Mouse (Mus musculus) embryonic facial prominence, embryonic 15.5 days (tissue): Measurements from ENCODE around the gene Nmnat3. TPM values are rescaled to one million over a fixed set of nuclear protein-coding genes. Genes with fewer than 3 reads are reported as not detected.
"Not testable (repeated sequence)": the region's sequence is repeated elsewhere in the genome, so short reads cannot be mapped to it uniquely, and the experiment has no call there.

Experiments used
- ATAC-seq: fragments of 200-750 bp; cut with Nextera tagmentation; 2 replicates; pipeline ENCODE4 v1.8.0; 2017; ENCODE audit warnings: low read depth, moderate TSS enrichment; ENCODE audit not compliant: insufficient number of reproducible peaks, low FRiP score, low TSS enrichment
- H3K27ac ChIP-seq: fragments of 300-500 bp; sonication (generic); replicated peaks from 2 replicates; pipeline ENCODE4 v1.5.1; 2015; ENCODE audit warnings: mild to moderate bottlenecking, inconsistent platforms
- H3K27me3 ChIP-seq: fragments of 300-500 bp; sonication (generic); 2 replicates; pipeline ENCODE4 v1.6.1; 2015; ENCODE audit warnings: inconsistent platforms
- H3K36me3 ChIP-seq: fragments of 300-500 bp; sonication (generic); 2 replicates; pipeline ENCODE4 v1.6.1; 2015; ENCODE audit warnings: mild to moderate bottlenecking, inconsistent platforms
- H3K4me1 ChIP-seq: fragments of 300-500 bp; sonication (generic); 2 replicates; pipeline ENCODE4 v1.6.1; 2015; ENCODE audit warnings: inconsistent platforms
- H3K4me2 ChIP-seq: fragments of 300-500 bp; sonication (generic); replicated peaks from 2 replicates; pipeline ENCODE4 v1.6.1; 2015; ENCODE audit warnings: mild to moderate bottlenecking, inconsistent platforms
- H3K4me3 ChIP-seq: fragments of 300-500 bp; sonication (generic); replicated peaks from 2 replicates; pipeline ENCODE4 v1.5.1; 2015; ENCODE audit warnings: mild to moderate bottlenecking, inconsistent platforms
- H3K9ac ChIP-seq: fragments of 300-500 bp; sonication (generic); 2 replicates; pipeline ENCODE4 v1.6.1; 2015; ENCODE audit warnings: inconsistent platforms
- H3K9me3 ChIP-seq: fragments of 300-500 bp; sonication (generic); replicated peaks from 2 replicates; pipeline ENCODE4 v1.6.1; 2016; ENCODE audit warnings: inconsistent platforms
- WGBS: fragments of 180-500 bp; shearing (Covaris S2); methylation state at CpG from one replicate; pipeline ENCODE4 v1.1.7; 2015; 5-methylcytosine and 5-hydroxymethylcytosine counted together
- polyA plus RNA-seq: library from polyadenylated mRNA; unstranded; fragments of >200 nt; fragmentation: Nextera tagmentation; extraction: Ambion mirVana; gene quantifications from 2 replicates; pipeline ENCODE4 v1.2.1, GENCODE M21; 2015

Nmnat3 gene
- 6.5 and 7.9 TPM in 2 replicates for polyA plus RNA-seq

- not testable (repeated sequence) for ATAC-seq, H3K27me3 ChIP-seq, H3K4me2 ChIP-seq, H3K9me3 ChIP-seq, H3K4me1 ChIP-seq, H3K36me3 ChIP-seq, H3K9ac ChIP-seq, H3K27ac ChIP-seq, H3K4me3 ChIP-seq
- WGBS, result 77% methylated on average over 6 of the region's 6 CpGs
Observed at GRCm38 (mm10) chr9:98287135-98287534, at the start of gene Nmnat3. Gene Nmnat3 (plus strand): TSS chr9:98287435.

GRCm38 (mm10) chr9:98243481-98243880 lies 43.8 kb upstream of the Nmnat3 start:
- no peak overlapping the region for H3K4me2 ChIP-seq
- no peaks in the 10 kb centered on the region for H3K36me3 ChIP-seq
- H3K27me3 ChIP-seq, result no peaks in the 10 kb centered on the region
- no peak for ATAC-seq
- no peak overlapping the region for H3K4me3 ChIP-seq
- WGBS, result 92% methylated on average over 2 of the region's 2 CpGs
- H3K9me3 ChIP-seq, result no peaks in the 10 kb centered on the region
- H3K4me1 ChIP-seq, result no peaks in the 10 kb centered on the region
- no peak overlapping the region for H3K27ac ChIP-seq
- H3K9ac ChIP-seq, result no peak overlapping the region

GRCm38 (mm10) chr9:98244223-98244622 lies 43.0 kb upstream of the Nmnat3 start:
- Histone ChIP-seq H3K4me2 (no peak overlapping the region), H3K4me1 (no peaks in the 10 kb centered on the region), H3K4me3 (no peak overlapping the region), H3K9me3 (no peaks in the 10 kb centered on the region), H3K27ac (no peak overlapping the region), H3K9ac (no peak overlapping the region), H3K36me3 (no peaks in the 10 kb centered on the region), H3K27me3 (no peaks in the 10 kb centered on the region)
- 46% methylated on average over 2 of the region's 2 CpGs for WGBS
- ATAC-seq, result no peak

- no peaks in the 10 kb centered on the region for H3K9me3 ChIP-seq
- H3K4me2 ChIP-seq, result no peak overlapping the region
- H3K4me1 ChIP-seq, result no peaks in the 10 kb centered on the region
- H3K4me3 ChIP-seq, result no peak overlapping the region
- no peak overlapping the region for H3K9ac ChIP-seq
- H3K36me3 ChIP-seq, result no peaks in the 10 kb centered on the region
- H3K27me3 ChIP-seq, result no peaks in the 10 kb centered on the region
- H3K27ac ChIP-seq, result no peak overlapping the region
- 46% methylated on average over 2 of the region's 2 CpGs for WGBS
- ATAC-seq, result no peak
Observed at GRCm38 (mm10) chr9:98245226-98245625, 42.0 kb upstream of the Nmnat3 start.

- H3K9ac ChIP-seq, result no peak overlapping the region
- no peak overlapping the region for H3K27ac ChIP-seq
- no peak for ATAC-seq
- no peak overlapping the region for H3K4me2 ChIP-seq
- H3K4me1 ChIP-seq, result no peaks in the 10 kb centered on the region
- no peak overlapping the region for H3K4me3 ChIP-seq
- 85% methylated on average over 1 of the region's 1 CpGs for WGBS
- H3K27me3 ChIP-seq, result no peaks in the 10 kb centered on the region
- no peaks in the 10 kb centered on the region for H3K9me3 ChIP-seq
- H3K36me3 ChIP-seq, result no peaks in the 10 kb centered on the region
Observed at GRCm38 (mm10) chr9:98246351-98246750, 40.9 kb upstream of the Nmnat3 start.

GRCm38 (mm10) chr9:98260210-98260609 lies 27.0 kb upstream of the Nmnat3 start:
- WGBS, result 73% methylated on average over 8 of the region's 8 CpGs
- no peaks in the 10 kb centered on the region for H3K9me3 ChIP-seq

GRCm38 (mm10) chr9:98261461-98262011 lies 25.7 kb upstream of the Nmnat3 start:
- Histone ChIP-seq H3K4me3 (no peak overlapping the region), H3K4me2 (no peak overlapping the region), H3K36me3 (no peaks in the 10 kb centered on the region), H3K27ac (no peak overlapping the region), H3K9ac (no peak overlapping the region), H3K27me3 (no peaks in the 10 kb centered on the region), H3K4me1 (no peaks in the 10 kb centered on the region), H3K9me3 (no peaks in the 10 kb centered on the region)
- 8% methylated on average over 1 of the region's 1 CpGs for WGBS
- ATAC-seq, result no peak

More at GRCm38 (mm10) chr9:98260210-98260609, 27.0 kb upstream of the Nmnat3 start:
- H3K36me3 ChIP-seq, result no peaks in the 10 kb centered on the region
- H3K4me2 ChIP-seq, result no peak overlapping the region
- H3K4me3 ChIP-seq, result no peak overlapping the region
- H3K4me1 ChIP-seq, result no peaks in the 10 kb centered on the region
- H3K9ac ChIP-seq, result no peak overlapping the region
- no peak for ATAC-seq
- no peak overlapping the region for H3K27ac ChIP-seq
- H3K27me3 ChIP-seq, result no peaks in the 10 kb centered on the region

GRCm38 (mm10) chr9:98264916-98265315 lies 22.3 kb upstream of the Nmnat3 start:
- no peak for ATAC-seq
- H3K9me3 ChIP-seq, result no peaks in the 10 kb centered on the region
- no peaks in the 10 kb centered on the region for H3K36me3 ChIP-seq
- H3K4me3 ChIP-seq, result no peak overlapping the region
- WGBS, result 67% methylated on average over 5 of the region's 5 CpGs
- no peaks in the 10 kb centered on the region for H3K4me1 ChIP-seq
- no peak overlapping the region for H3K9ac ChIP-seq
- no peaks in the 10 kb centered on the region for H3K27me3 ChIP-seq
- H3K27ac ChIP-seq, result no peak overlapping the region
- H3K4me2 ChIP-seq, result no peak overlapping the region

- Histone ChIP-seq H3K27me3 (no peaks in the 10 kb centered on the region), H3K4me2 (no peak overlapping the region), H3K27ac (no peak overlapping the region), H3K4me1 (no peaks in the 10 kb centered on the region), H3K36me3 (no peaks in the 10 kb centered on the region), H3K9me3 (no peaks in the 10 kb centered on the region), H3K9ac (no peak overlapping the region), H3K4me3 (no peak overlapping the region)
- ATAC-seq, result 0 out of 2 replicates have a peak, but pooled peaks have one; percentile 39
- WGBS, result 21% methylated on average over 5 of the region's 5 CpGs
Observed at GRCm38 (mm10) chr9:98272734-98273133, 14.5 kb upstream of the Nmnat3 start.

- WGBS, result 55% methylated on average over 10 of the region's 10 CpGs
Observed at GRCm38 (mm10) chr9:98275080-98275479, 12.2 kb upstream of the Nmnat3 start.

GRCm38 (mm10) chr9:98280162-98280561 lies 7.1 kb upstream of the Nmnat3 start:
- H3K4me1 ChIP-seq, result no peaks in the 10 kb centered on the region
- no peaks in the 10 kb centered on the region for H3K27me3 ChIP-seq
- no peak overlapping the region for H3K4me2 ChIP-seq
- no peaks in the 10 kb centered on the region for H3K36me3 ChIP-seq
- 44% methylated on average over 5 of the region's 5 CpGs for WGBS
- no peaks in the 10 kb centered on the region for H3K9me3 ChIP-seq
- H3K4me3 ChIP-seq, result no peak overlapping the region
- no peak overlapping the region for H3K9ac ChIP-seq
- ATAC-seq, result no peak
- no peak overlapping the region for H3K27ac ChIP-seq

More at GRCm38 (mm10) chr9:98275080-98275479, 12.2 kb upstream of the Nmnat3 start:
- H3K9me3 ChIP-seq, result no peaks in the 10 kb centered on the region
- no peaks in the 10 kb centered on the region for H3K36me3 ChIP-seq
- ATAC-seq, result no peak
- no peaks in the 10 kb centered on the region for H3K4me1 ChIP-seq
- H3K9ac ChIP-seq, result no peak overlapping the region
- no peak overlapping the region for H3K27ac ChIP-seq
- no peak overlapping the region for H3K4me2 ChIP-seq
- H3K4me3 ChIP-seq, result no peak overlapping the region
- no peaks in the 10 kb centered on the region for H3K27me3 ChIP-seq

GRCm38 (mm10) chr9:98285606-98286301 lies 1.5 kb upstream of the Nmnat3 start:
- Histone ChIP-seq H3K36me3 (no peaks in the 10 kb centered on the region), H3K27ac (no peak overlapping the region), H3K27me3 (no peaks in the 10 kb centered on the region), H3K9me3 (no peaks in the 10 kb centered on the region), H3K9ac (no peak overlapping the region), H3K4me1 (no peaks in the 10 kb centered on the region), H3K4me3 (no peak overlapping the region), H3K4me2 (no peak overlapping the region)
- WGBS, result 76% methylated on average over 9 of the region's 9 CpGs
- no peak for ATAC-seq
